Mouse (Mus musculus) erythroblast, embryonic 14.5 days (primary cell): ENCODE measurements around the gene A2ml1. TPM values are rescaled to one million over a fixed set of nuclear protein-coding genes. Genes with fewer than 3 reads are reported as not detected.
"Not testable (repeated sequence)": the region's sequence is repeated elsewhere in the genome, so short reads cannot be mapped to it uniquely, and the experiment has no call there.

ENCODE experiments used
- H3K27me3 ChIP-seq: 2 replicates; pipeline ENCODE4 v1.6.1; 2012; ENCODE audit warnings: inconsistent platforms; ENCODE audit not compliant: control insufficient read depth
- H3K36me3 ChIP-seq: 2 replicates; pipeline ENCODE4 v1.6.1; 2012; ENCODE audit warnings: mild to moderate bottlenecking, inconsistent platforms; ENCODE audit not compliant: control insufficient read depth
- H3K4me1 ChIP-seq: 2 replicates; pipeline ENCODE4 v1.6.1; 2012; ENCODE audit warnings: inconsistent platforms; ENCODE audit not compliant: control insufficient read depth
- H3K4me3 ChIP-seq: replicated peaks from 2 replicates; pipeline ENCODE3; 2012; ENCODE audit warnings: moderate library complexity, mild to moderate bottlenecking, inconsistent platforms
- H3K9me3 ChIP-seq: 2 replicates; pipeline ENCODE4 v1.6.1; 2012; ENCODE audit warnings: low read length, inconsistent platforms, mixed read lengths; ENCODE audit not compliant: control insufficient read depth
- GATA1 ChIP-seq: IDR thresholded peaks from 2 replicates; pipeline ENCODE4 v1.6.1; 2012; ENCODE audit warnings: low read length, inconsistent platforms, mixed read lengths
- TAL1 ChIP-seq: IDR thresholded peaks from 3 replicates; pipeline ENCODE4 v1.6.1; 2012; ENCODE audit warnings: low read length, inconsistent platforms, mixed read lengths
- polyA plus RNA-seq: library from polyadenylated mRNA; stranded (reverse); fragments of >175 nt; gene quantifications from 2 replicates; pipeline ENCODE4 v1.2.3, GENCODE M21; 2012

The A2ml1 gene
- not detected in 2 replicates for polyA plus RNA-seq

DNA sequence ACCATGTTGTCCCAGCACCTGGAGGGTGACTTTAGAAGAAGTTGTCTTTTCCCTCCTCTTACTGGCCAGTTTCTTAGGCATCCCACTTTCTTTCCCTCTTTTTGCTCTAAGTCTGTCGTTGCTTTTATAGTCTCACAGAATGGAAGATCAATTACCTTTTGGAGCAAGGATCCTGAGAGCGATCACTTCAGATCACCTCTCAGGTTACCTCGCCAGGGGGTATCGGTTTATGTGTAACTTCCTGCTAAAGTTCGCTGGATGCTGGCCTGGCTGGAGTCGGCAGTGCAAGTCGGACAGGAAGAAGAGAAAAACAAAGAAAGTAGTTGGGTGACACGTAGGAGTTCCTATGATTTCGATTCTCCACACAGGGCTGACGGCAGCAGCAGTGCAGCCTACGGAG lies at the start of gene A2ml1:
Gene A2ml1 (minus strand): TSS at position 101 of the 400 bp plus-strand sequence.
- Histone ChIP-seq H3K27me3 (no peaks in the 10 kb centered on the region), H3K4me3 (no peak within 1 kb of the TSS), H3K36me3 (no peaks in the 10 kb centered on the region), H3K4me1 (no peaks in the 10 kb centered on the region), H3K9me3 (no peaks in the 10 kb centered on the region)
- TF ChIP-seq TAL1 (no peak), GATA1 (no peak)

DNA sequence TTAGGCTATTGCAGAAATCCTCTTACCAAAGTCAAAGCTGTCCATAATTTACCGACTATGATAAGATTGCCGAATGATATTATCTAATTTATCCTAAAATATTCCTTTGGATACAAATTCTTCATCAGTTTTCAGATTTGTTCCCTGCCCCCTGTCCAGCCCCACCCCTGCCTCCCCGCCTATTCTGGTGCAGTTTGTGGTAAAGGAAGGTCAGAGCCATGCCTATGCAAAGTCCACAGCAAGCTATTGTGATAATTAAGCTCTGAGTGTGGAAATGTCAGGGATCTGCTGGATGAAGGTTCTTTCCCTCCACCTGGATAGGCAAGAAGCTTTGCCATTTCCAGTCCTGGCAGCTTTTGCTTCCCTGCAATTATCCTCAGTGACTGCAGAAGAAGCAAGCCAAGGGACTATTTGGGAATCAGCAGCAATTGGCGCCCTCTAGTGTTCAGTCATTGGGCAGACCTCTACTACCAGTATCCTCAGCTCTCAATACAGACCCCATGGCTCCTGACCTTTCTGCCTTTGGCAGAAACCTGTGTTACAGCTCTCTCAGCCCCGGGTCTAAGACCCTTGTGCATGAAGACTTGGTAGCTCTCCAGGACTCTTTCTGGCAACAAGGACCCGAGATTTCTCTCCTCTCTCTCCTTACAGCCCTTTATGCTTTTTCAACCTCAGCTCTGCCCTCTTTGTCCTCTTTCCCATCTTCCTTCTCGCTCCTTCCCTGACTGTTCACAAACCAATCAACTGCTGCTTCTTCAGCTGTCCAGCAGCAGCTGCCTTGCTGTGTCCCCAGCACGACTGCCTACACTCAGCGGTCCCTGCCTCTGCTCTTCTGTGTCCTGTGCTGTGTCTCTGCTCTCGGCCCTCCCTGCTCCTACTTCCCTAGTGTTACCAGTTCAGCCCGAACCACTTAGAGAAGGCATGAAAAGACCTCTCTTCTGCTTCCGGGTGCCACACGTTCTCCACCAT lies 48.6 kb upstream of the A2ml1 start:
- not testable (repeated sequence) for H3K36me3 ChIP-seq, H3K9me3 ChIP-seq, H3K4me1 ChIP-seq, H3K4me3 ChIP-seq, H3K27me3 ChIP-seq

DNA sequence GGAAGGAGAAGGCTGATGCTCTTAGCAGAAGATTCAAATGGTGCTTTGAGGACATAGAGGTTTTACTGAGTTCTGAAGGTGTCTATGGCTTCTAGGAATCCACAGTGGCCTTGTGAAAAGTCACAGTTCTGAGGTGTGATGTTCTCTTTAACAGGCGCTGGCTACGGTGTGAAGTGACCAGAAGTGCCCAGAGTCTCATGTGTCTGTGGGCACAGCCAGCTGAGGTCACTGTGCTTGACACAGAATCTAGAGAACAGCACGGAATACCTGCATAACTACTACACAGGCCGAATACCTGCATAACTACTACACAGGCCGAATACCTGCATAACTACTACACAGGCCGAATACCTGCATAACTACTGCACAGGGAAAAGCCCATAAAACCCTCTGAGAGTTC lies 43.8 kb upstream of the A2ml1 start:
- not testable (repeated sequence) for H3K36me3 ChIP-seq, H3K27me3 ChIP-seq, H3K4me3 ChIP-seq, H3K9me3 ChIP-seq, H3K4me1 ChIP-seq

DNA sequence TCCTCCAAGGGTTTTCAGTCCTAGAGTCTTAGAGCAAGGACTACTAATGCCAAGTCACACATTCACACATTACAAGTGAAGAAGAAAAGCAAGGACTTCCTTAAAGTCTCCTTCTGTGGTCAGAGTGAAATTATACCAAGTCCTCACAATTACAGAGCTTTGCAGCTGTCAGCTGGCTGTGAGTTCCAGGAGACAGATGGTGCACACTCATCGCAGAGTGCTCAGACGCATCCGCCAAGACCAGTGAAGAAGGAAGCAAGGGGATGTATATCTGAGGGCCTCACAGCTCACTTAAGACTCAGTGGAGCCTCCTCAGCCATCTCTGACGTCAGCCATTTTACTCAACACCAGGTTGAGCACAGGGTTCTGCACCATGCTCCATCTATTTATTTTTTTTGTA lies 43.0 kb upstream of the A2ml1 start:
- Histone ChIP-seq H3K27me3 (no peaks in the 10 kb centered on the region), H3K36me3 (no peaks in the 10 kb centered on the region), H3K4me1 (no peaks in the 10 kb centered on the region), H3K4me3 (no peak overlapping the region), H3K9me3 (no peaks in the 10 kb centered on the region)
- TF ChIP-seq TAL1: no peak
- TF ChIP-seq GATA1: no peak

DNA sequence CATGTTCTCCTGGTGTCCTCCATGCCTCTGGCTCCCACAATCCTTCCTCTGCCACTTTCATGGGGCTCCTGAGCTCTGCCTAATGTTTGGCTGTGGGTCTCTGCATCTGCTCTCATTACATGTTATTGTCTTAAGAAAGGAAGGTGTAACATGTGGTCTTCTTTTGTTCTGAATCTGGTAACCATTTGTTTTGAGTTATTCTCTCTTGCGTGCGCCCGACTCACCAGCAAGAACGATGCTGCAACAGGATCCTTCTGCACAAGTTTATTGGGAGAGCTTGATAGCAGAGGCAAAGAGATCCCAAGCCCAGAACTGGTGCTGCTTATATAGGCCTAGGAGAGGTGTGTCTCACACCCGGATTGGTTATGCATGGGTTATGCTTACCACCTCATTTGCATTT lies 42.0 kb upstream of the A2ml1 start, which contains the start of gene Klrb1a:
Gene Klrb1a (minus strand): TSS at position 101 of the 400 bp plus-strand sequence.
- H3K4me3 ChIP-seq, H3K36me3 ChIP-seq, H3K4me1 ChIP-seq, H3K27me3 ChIP-seq, H3K9me3 ChIP-seq: not testable (repeated sequence)

DNA sequence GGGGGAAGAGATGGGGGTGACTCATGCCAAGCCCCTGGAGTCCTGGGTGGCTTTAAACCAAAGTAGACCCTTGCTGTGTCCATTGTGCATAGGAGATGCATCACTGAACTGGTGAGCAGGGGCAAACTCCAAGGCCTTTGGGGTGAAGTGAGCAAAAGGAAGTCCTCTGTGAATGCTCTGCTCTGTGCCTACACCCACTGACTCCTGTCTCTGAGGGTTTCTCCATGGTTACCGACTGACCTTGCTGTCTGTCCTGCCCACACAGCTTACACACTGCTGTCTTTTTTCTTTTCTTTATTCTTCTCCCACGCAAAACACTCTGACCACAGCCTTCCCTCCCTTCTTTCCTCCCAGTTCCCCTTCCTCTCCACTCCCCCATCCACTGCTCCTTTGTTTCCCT lies 41.3 kb upstream of the A2ml1 start:
- H3K27me3 ChIP-seq: no peaks in the 10 kb centered on the region
- H3K9me3 ChIP-seq: no peaks in the 10 kb centered on the region
- no peak for TF ChIP-seq GATA1
- no peak for TF ChIP-seq TAL1
- no peak overlapping the region for H3K4me3 ChIP-seq
- H3K36me3 ChIP-seq: no peaks in the 10 kb centered on the region
- no peaks in the 10 kb centered on the region for H3K4me1 ChIP-seq

DNA sequence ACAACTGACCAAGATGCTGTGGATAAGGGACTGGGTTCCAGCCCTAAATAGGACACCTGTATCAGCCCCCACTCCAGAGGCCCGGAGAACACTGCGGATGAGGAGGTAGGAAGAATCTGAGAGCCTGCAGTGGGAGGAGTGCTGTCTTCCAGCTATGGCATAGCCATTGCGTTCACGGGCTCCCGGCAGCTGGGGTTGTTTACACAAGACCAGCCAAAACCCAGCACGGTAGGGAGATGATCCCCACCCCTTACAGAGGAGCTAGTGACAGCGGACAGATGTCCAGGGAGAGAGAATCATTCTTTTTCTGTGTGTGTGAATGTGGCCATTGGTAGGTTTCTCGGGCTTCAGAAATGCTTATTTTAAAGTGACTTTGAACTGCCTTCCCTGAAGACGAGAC lies 24.9 kb upstream of the A2ml1 start:
- no peak overlapping the region for H3K4me3 ChIP-seq
- TF ChIP-seq TAL1: no peak
- H3K27me3 ChIP-seq: no peaks in the 10 kb centered on the region
- H3K9me3 ChIP-seq: no peaks in the 10 kb centered on the region
- H3K36me3 ChIP-seq: no peaks in the 10 kb centered on the region
- H3K4me1 ChIP-seq: no peaks in the 10 kb centered on the region

DNA sequence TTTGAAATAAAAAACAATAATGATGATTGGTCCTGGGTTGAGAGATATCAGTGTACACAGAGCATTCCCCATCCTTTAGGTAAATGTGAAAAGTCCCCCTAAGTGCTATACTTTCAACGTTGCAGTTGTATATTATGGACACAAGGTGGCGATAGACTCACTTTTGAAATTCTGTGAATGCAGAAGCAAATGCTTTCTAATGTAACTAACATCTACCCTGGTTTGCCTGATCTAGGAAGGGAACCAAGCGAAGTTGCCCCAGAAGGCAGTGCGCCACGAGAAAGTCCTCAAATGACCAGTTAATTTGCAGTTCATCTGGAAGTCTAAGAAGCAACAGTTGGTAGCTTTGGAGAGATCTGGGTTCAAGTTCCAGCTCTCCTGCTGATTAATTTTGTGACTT lies 23.1 kb upstream of the A2ml1 start:
- Histone ChIP-seq H3K4me1 (no peaks in the 10 kb centered on the region), H3K4me3 (no peak overlapping the region), H3K36me3 (no peaks in the 10 kb centered on the region), H3K27me3 (no peaks in the 10 kb centered on the region), H3K9me3 (no peaks in the 10 kb centered on the region)
- TF ChIP-seq GATA1: no peak
- TF ChIP-seq TAL1: no peak

DNA sequence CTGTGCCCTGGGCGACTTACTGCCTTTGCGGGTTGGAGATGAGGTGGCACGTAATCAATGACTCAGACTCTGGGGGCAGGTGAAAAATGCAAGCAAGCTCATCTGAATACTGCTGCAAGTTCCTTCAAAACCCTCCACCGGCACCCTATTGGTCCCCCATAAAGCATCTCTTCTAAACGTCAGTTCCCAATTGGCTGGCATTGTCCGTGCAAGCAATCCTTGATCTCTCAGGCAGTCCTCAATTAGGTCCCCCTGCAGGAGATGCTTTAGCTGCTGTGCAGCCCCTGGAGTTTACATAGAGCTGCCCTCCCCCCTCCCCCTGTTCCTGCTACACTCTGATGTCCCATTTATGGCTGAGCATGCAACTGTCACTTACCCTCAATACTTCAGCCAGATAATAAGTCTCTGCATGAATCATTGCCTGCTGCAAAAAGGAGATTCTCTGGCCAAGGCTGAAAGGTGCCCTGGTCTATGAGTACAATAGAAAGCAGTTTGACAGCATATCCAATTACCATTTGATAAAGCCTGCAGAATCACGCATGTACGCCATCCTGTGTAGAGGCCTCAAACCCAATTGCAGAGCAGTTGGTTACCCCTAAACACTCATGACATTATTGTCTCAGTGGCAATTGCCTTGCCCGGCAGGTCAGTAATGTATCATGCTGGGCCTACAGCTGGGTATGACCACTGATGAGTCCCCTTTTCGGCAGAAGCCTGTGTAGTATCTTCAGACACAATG lies 21.2 kb upstream of the A2ml1 start:
- H3K27me3 ChIP-seq: no peaks in the 10 kb centered on the region
- no peaks in the 10 kb centered on the region for H3K4me1 ChIP-seq
- H3K36me3 ChIP-seq: no peaks in the 10 kb centered on the region
- H3K4me3 ChIP-seq: no peak overlapping the region
- no peak for TF ChIP-seq TAL1
- no peaks in the 10 kb centered on the region for H3K9me3 ChIP-seq
